Mouse (Mus musculus) adrenal gland, adult 2 months (tissue): ENCODE data around the gene Btbd9. TPM values are rescaled to one million over a fixed set of nuclear protein-coding genes. Genes with fewer than 3 reads are reported as not detected.
"Not testable (repeated sequence)": the region's sequence is repeated elsewhere in the genome, so short reads cannot be mapped to it uniquely, and the experiment has no call there.

Source experiments
- DNase-seq: peaks from one replicate; pipeline ENCODE4 v3.0.0; 2021
- polyA plus RNA-seq: library from polyadenylated mRNA; depleted of rRNA; stranded (reverse); fragments of >200 nt; gene quantifications from 2 replicates; pipeline ENCODE4 v1.2.3, GENCODE M21; 2012
- total RNA-seq, 2 experiments: library from RNA; stranded (reverse); gene quantifications; 2 replicates each; pipeline ENCODE4 v1.2.3; 2021

Gene Btbd9
- total and polyA plus RNA-seq, 3 experiments = 16.5 to 48.5 (median 32.7) TPM

DNA sequence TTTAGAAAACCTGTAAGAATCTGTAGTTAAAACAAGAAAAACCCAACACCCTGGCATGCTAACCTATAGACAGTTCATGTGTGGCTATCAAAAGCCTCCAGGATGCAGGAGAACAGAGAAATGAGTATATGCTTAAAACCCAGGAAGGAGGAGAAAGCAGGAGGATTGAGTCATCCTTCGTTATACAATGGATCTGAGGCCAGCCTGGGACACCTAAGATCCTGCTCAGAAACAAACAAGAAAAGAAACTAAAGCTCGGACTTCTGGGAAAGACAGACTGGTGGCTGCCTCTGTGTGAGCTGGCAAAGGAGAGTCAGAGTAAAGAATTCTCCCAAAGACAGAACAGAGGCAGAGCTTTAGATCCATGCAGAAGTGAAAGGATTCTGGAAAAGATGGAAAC, 17.7 kb downstream of the Btbd9 start:
- no peak for DNase-seq

DNA sequence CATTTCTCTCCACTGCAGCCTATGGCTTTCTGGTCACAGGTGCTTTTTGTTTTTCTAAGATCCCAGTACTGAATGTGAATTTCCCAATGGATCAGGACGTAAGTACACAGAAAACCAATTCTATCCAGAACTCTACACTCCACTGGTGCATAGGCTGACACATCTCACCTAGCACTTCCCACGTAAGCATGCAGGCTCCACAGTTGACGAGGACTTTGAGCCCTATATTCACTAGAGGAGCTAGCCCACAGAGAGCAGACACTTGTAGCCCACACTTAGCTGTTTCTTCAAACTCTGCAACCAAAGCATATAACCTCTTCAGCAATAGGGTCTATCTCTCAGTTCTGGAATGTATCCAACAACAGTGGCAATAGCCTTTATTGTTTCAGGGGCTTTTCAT, 19.8 kb downstream of the Btbd9 start:
- DNase-seq = no peak

DNA sequence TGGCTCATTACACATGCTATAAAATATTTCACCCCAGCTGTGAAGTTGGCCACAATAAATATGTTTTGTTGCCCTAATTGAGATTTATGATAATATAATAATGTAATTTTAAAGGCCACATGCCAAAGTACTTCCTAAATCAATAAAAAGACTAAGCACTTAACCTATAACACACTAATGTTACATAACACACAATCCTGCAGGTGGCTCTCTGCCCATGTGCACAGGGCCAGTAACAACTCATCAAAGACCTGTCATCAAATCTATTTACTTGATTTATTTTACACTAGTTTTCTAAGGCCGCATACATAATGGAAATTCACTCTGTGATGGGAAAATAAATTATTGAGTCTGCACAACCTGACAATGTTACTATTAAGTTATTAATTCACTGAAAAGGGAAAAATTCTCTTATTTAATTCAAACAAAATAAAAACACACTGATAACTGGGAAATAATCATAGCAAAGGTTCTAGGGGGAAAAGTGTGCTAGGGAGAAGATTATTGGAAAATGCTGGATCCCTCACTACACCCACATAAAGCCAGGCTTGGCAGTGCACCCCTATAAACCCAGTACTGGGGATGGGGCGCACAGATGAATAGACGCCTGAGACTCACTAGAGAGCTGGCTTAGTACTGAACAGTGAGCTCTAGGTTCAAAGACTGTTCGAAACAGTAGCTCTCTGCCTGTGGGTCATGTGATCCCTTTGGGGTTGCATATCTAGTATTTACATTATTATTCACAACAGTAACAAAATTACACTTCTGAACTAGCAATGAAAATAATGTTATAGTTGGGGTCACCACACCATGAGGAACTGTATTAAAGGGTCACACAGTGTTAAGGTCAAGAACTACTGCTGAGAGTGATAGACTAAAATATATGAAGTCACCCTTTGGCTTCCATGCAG, 23.0 kb downstream of the Btbd9 start:
- DNase-seq = no peak

DNA sequence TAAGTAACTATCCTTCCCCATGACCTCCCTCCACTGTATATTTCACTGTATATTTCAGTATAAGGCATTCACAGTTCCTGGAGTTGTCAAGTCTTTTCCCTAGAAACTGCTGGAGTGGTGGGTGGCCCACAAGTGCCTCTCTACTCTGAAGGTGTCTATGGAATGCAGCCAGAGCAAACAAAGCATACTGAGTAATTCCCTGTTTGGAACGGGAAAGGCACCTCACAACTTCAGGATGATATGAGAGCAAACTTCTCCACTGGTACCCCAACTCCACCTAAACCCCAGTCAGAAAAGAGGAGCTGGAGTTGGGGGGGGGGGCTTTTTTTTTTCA, 25.5 kb downstream of the Btbd9 start:
- DNase-seq = no peak

- DNase-seq = no peak
Measured at GRCm38 (mm10) chr17:30549899-30550773, 26.2 kb downstream of the Btbd9 start.

DNA sequence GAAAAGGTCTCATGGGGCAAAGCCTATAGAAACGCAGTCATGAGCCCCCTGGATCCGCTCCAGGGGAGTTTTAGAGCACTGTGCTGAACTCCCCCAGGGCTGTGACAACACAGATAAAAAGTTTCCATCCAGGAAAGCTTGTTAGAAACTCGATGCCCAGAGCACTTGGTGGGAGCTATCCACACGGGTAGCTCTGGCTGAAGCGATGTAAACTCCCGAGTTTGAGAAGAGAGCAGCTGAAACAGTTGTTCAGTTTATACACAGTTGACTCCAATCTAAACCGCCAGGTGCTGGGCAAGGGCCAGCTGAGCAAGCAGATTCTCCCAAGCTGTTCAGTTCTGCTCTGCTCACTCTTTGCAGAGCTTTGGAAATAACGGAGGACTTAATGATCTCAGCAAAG, 37.2 kb downstream of the Btbd9 start:
- no peak for DNase-seq

GRCm38 (mm10) chr17:30536651-30537050, 39.6 kb downstream of the Btbd9 start:
- DNase-seq = peak; percentile 61

DNA sequence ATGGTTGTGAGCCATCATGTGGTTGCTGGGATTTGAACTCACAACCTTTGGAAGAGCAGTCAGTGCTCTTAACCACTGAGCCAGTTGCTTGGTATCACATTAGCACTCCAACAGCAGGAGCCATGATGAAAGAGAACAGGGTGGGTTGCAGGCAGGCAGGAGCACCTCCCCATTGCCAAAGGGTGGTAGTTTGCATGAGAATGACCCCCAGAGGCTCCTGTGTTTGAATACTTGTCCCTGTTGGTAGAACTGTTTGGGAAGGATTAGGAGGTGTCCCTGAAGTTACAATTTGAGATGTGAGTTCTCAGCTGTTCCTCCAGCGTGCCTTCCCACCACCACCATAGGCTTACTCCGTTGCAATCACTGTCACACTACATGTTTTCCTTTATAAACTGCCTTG, 43.2 kb downstream of the Btbd9 start:
- no peak for DNase-seq

DNA sequence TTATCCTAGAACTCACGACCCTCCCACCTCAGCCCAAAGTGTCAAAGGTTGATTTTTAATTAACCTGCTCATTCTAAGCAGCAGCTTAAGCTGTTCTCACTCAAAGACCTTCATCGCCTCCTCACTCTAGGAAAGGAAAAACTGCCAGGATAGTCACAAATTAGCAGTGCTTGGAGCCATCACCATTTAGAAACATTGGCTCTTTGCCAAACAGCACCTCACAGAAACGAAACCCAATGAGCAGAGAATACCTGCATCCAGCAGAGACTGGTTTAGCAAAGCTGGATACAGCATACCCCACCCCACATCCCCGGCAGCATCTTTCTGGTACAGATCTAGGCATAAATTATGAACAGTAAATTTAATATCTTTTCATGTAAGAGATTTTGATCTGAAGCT, 45.7 kb downstream of the Btbd9 start:
- DNase-seq = no peak

DNA sequence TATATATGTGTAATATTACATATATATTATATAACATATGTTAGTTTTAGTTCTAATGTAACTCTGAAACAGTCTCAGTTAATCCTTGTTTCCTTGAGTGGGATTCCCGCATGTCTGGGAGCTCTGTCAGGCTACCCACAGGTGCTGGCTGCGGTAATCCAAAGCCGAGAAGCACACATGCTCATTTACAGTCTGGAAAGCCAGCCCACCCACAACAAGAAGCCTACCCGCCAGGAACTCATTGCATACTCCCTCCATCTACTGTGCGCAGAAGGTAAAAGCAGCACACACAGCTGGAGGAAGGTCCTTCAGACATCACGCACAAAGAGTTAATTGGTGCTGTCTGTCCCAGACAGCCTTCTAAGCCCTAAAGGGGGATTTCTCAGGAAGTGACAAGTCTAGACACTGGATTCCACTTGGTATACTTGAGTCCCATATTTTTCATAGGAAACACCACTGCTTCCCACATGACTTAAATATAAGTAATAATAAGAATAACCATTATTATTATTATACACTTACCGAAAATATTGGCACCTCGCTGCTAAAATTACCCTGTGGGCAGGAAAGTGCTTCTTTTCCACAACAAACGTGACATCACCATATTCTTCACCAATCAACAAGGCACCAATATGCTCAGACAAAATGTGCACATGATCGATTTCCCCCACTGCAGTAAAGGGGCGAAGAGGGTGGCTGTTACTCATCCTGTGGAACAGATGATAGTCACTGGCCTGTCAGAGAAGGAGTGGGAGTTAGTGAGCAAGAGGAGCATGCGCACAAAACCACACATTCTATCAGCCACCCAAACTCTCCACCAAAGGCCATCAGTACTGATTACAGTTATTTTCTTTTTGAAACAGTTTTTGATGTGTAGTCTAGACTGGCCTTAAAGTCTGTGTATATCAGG, 46.4 kb downstream of the Btbd9 start:
- no peak for DNase-seq

- DNase-seq = no peak
Measured at GRCm38 (mm10) chr17:30525405-30526295, 50.6 kb downstream of the Btbd9 start.

GRCm38 (mm10) chr17:30524451-30524850, 51.8 kb downstream of the Btbd9 start:
- no peak for DNase-seq

DNA sequence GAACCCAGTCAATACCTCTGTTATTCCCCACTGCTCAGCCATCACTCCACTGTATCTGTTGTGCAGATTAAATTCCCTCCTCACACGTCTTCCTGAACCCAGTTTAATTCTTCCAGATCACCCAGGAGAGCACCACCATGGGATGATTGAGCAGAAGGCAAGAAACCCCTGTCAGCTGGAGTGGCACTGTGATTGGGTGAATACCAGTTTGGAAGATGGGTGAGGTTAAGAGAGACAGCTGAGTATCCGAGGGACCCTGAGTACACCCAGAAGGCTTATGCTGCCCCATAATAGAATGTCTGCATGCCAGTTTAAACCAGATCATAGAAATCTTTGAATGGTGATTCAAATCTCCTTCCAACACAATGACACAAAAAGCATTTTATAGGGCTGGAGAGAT, 52.5 kb downstream of the Btbd9 start:
- DNase-seq = no peak

DNA sequence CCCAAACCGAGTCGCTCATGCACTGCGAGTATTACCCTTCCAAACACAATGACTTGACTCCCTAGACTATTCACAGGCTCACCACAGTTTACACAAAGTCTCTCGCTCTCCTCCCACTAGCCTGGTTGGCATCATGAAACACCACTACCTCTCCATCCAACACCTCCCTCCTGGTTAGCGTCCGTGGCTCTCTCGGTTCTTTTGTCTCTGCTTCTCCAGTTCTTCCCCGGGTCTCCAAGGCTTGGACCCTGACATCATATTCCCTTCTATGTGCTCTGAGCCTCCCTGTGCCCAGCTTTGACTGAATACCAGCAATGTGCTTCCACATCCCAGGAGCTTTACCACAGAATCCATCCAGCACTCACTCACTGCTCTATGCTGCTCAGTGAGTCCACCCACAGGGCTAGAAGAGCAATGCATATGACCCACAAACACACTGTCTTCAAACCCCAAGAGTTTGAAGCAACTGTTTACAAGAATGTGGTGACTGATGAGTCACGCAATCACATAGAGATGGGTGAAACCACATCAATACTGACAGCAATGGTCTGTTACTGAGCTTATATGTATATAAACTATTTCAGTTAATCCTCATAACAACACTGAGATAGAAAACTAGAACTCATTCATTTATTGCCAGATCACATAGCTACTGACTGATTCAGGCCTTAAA, 53.7 kb downstream of the Btbd9 start:
- no peak for DNase-seq

GRCm38 (mm10) chr17:30519172-30519512, 57.1 kb downstream of the Btbd9 start:
- DNase-seq = not testable (repeated sequence)

DNA sequence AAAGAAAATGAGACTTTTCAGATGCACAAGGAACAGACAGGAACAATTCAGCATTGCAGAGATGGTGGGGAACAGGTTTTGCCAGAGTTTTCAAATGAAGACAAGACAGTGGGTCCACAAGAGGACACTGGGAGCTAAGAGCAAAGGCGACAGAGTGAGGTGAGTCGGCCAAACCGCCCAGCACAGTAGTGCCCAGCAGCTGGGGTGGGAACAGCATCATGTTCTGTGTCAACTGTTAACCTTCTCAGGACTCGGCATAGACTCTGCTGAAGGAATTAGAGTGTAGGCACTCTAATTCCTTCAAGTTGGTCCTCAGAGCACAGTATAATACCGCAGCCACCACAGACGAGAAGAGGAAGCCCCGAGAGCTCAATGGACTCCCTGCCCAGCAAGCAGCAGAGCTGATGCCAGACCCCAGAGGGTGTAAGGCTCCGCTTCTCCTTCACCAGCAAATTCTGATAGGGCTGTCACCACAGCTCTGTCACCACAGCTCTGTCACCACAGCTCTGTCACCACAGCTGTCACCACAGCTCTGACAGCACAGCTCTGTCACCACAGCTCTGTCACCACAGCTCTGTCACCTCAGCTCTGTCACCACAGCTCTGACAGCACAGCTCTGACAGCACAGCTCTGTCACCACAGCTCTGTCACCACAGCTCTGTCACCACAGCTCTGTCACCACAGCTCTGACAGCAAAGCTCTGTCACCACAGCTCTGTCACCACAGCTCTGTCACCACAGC, 57.7 kb downstream of the Btbd9 start:
- DNase-seq = no peak

DNA sequence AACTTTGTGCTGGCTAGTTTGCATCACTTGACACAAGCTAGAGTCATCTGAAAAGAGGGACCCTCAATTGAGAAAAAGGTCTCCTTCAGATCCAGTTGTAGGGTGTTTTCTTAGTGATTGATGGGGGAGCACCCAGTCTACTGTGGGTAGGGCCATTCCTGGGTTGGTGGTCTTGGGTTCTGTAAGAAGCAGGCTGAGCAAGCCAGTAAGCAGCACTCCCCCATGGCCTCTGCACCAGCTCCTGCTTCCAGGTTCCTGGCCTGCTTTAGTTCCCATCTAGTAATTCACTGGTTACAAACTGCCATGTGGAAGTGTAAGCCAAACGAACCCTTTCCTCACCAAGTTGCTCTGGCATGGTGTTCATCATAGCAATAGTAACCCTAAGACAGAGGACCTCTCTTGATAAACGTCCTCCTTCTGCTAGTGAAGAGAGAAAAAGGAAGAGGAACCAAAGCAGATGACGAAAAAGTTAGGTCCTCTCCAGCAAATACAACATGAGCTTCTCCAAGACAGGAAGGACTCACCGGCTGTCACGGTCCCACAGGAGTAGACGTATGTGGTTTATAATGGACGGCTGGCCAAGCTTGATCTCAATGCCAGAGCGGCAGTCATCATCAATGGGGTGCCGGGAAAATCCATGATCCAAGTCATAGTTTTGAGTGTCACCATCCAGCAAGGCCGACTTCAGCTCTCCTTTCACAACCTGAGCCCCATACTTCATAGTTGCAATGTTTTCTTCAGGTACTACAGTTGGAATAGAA, 59.5 kb downstream of the Btbd9 start:
- no peak for DNase-seq

GRCm38 (mm10) chr17:30515401-30515800, 60.9 kb downstream of the Btbd9 start:
- DNase-seq = no peak

DNA sequence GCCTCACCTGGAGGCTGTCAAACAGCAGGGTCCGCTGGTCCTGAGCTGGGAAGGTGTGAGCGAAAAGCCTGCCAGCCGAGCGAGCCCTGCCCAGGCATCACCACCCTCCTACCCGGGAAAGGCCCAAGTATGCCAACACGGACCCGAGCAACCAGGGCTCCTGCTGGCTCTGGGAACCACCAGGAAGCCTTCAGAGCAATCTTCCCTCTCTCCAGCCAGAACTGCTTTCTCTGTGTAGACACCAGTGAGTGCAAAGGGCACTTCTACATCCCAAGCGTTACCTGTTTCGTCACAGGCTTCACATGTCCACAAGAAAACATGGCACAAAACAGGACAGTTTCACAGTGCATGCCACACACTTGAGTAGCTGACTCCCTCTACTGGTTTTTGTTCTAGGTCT, 63.3 kb downstream of the Btbd9 start:
- no peak for DNase-seq
